Mouse (Mus musculus): ENCODE results near the gene Nkx6-1. TPM values are rescaled to one million over a fixed set of nuclear protein-coding genes. Genes with fewer than 3 reads are reported as not detected.

Nkx6-1 gene
- polyA plus RNA-seq (2017; shearing (Covaris generic)), result not detected

DNA sequence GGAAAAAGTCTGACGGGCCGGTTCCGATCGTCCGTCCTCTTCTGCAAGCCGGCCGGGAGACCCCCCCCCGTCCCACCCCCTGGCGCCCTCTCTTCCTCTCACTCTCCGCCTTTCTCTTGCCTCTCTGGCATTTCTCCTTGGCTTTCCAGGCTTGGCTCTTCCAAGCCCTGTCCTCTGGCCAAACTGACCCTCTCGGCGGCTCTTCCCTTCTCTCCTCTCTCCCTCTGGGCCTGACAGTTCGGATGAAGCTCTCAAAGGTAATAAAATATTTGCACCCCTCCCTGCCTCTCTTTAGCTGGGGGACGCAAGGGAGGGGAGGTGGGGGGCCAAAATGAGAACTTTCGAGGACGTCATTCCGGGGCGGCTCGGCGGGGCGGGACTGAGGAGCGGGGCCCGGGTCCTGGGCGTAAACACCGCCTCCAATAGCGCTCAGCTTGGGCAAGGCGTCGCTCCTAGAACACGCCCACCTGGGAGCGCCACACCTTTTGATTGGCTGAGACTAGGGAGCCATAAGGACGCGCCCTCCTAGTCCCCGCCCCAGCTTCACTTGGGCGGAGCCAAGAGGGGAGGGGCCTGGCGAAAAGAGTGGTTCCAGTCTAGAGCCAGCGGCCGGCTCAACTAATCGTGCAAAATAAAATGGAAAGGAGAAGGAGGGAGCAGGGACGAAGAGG lies at the start of gene Nkx6-1:
TSS of gene Nkx6-1 (minus strand) at position 52 of the 671 bp plus-strand sequence.
- ATAC-seq, result no peak

DNA sequence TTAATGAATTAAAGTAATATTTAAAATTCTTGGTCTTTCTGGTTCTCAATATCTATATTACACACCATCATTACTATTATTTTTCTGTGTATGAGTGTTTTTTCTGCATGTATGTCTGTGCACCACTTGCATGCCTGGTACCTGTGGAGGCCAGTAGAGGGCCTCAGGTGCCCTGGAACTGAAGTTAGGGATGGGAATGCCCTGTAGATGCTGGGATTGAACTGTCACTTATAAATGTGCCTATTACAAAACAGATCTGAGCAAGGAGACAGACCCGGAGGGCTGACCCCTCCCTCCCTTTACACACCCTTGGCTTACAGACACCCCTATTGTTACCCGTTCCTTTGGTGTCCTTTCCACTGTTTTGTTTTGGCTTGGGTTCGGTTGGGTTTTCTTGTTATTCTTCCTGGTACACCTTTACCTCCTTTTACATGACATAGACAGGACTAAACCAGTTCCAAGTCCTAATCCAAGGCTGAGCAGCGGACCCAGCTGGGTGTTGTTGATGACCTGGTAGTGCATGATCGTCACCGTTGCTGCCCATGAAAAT lies 48.3 kb upstream of the Nkx6-1 start:
- ATAC-seq, result no peak

DNA sequence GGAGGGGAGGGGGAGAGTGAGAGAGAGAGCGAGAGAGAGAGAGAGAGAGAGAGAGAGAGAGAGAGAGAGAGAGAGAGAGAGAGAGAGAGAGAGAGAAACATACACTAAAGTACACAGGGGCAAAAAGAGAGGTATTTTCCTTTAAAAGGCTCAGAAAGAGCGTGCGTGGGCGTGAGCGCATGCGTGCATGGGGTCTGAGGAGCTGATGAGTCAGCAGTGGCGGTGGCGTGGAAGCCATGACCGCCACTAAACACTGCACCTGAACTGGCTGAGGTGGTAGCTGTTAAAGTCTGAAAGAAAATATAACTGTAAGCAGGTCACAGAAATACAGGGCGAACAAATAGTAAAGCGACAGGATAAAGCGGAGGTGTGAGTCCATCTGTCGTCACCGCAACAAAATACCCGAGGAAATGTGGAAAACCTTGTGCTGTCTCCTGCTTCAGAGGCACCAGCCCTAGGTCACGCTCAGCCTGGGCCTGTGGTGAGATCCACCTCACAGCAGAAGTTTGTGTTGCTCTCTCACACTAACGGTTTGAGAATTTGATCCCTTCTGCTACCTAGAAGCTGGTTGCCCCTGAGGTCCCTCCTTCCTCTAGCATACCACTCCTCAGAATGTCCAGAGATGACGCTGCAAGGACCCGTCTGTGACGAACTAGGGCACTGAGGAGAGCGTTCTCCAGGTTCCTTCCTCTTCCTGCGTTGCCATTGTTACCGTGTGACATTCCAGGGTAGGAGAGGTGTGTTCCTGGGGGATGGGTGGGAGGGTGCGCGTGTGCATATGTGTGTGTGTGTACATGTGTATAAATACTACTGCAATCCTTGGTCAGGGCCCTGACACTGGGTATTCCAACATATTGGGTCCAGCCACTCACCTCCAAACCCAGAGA lies 38.8 kb upstream of the Nkx6-1 start:
- ATAC-seq, result no peak

DNA sequence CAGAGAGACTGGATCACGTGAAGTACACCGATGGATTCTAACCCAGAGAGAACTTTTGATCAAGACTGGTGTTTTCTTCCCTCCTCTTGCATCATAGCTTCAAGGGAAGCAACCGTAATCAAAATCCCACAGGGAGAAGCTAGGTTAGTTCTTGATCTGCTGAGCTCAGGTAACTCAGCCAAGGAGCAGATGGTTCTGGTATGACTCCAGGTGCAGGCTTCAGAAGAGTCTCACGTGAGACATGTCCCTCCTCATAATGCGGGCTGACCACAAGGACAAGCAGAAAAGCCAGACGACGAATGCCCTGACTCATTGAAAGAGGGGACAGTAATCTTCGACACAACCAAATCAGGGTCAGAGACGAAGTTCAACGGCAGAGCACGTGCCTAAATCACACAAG lies 37.8 kb upstream of the Nkx6-1 start:
- no peak for ATAC-seq

DNA sequence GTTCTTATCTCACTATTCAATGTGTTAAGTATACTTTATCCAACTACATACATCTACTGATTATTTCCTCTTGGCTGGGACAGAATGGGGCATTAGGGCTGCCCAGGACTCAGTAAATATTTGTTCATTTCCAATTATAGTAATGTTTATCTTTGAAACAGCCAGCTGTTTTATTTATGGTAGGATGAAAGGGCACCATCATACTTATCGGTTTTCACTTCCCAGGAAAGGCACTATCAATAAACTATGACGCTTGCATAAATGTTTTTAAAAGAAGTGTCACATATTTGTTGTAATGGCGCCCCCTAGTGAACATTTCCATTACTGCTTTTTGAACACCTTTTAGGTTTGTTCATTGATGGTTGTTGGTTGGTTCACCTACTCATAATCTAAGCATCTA lies 35.8 kb upstream of the Nkx6-1 start:
- no peak for ATAC-seq

DNA sequence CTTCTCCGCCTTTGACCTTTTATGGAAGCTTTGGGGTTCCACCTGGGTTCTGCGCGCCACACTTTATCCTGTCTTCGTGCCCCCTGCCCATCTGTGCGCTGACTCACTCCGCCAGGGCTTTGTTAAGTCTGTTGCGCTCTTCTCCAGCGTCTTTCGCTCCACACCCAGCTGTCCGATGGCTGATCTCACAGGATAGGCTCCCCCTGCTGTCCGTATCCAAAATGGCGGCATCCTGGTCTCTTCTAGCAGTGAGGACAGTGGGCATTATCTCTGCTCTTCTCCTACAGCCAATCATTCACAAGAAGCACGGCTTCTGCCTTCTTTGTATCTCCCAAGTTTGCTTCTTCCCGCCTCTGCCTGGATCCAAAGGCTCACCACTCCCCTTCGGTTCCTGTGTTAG lies 23.8 kb upstream of the Nkx6-1 start:
- no peak for ATAC-seq

DNA sequence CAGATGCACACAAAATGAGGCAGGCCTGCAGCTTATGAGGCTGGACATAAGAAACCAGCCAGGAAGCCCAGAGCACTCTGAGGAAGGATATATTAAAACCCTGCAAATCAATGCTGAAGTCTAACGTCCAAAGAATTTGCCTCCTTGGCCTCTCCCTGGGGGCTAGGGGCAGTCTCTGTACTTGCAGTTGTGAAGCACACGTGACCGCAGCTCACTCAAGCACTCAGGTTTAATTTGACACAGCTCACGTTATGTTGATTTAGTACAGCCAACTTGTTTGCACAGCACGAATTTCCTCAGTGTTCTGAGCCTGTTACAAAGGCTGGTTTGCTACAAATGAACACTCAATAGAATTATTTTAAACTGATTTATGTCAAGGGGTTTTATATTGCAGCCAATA lies 18.5 kb upstream of the Nkx6-1 start:
- no peak for ATAC-seq

DNA sequence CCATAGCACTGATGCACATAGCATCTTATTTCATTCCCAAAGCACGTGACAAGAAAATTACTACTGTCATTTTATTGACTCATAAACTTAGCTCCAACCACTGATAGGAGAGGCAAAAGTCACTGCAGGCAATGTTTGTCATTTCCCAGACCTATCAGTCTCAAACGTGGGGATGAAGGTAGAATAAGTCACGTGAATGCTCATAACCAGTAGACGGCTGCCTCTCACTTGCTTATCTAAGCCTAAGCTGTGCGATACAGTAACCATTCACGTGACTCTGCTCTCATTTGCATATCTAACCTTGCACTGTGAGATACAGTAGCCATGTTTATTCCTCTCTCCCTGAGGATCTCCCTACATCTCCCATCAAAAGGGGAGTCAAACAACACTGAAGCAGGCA lies 15.5 kb upstream of the Nkx6-1 start:
- ATAC-seq, result no peak

DNA sequence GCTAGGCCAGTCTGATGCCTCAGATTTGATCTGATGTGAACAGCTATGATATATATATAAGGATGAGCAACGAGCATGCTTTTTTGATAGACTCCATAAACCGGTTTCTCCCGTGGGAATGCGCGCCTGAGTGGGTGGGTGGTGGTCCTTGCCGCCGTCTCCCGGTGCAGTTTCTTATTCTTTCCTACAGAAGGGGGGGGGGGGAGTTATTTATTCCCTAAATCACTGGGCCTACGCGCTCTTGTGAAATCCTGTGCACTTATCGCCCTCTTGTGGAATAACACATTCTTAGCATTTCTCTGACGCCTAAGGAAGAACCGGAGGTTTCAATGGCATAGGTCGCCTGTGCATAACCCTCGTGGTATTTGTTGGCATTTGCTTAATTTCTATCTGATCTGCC lies 4.6 kb upstream of the Nkx6-1 start:
- no peak for ATAC-seq

DNA sequence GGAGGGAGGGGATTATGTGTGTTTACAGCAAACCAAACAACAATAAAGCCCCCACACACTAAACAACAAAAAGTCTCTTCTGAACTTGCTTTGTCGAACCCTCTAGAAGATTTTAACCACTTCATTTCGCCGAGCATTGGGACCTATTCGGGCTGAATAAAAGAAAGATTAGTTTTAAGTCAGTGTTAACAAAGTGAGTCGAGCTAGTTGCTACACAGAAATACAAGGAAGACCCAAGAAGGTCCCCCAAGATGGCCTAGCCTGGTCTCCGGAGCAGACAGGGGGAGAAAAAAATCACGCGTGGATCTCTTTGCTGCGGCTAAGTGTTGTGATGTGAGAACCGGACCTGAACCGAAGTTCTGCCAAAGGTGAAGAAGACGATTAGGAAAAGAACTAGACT lies 3.7 kb upstream of the Nkx6-1 start:
- ATAC-seq, result no peak

DNA sequence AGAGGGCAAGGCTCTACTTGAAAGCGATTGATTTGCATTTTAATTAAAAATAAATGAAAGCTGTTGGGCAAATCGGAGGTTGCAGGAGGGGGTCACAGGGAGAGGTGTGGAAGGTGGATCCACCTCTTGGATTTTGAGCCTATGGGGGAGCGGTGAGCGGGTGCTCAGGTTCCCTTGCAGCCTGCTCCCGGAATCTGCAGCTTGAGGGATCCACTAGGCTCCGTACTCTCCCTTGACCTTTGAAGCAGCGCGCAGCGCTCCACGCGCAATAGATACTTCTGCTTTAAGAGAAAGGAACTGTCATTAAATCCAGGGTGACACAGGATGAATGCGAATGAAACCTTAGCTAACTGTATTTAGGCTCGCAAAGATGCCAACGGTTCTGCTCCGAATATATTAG lies 3.2 kb upstream of the Nkx6-1 start:
- no peak for ATAC-seq

DNA sequence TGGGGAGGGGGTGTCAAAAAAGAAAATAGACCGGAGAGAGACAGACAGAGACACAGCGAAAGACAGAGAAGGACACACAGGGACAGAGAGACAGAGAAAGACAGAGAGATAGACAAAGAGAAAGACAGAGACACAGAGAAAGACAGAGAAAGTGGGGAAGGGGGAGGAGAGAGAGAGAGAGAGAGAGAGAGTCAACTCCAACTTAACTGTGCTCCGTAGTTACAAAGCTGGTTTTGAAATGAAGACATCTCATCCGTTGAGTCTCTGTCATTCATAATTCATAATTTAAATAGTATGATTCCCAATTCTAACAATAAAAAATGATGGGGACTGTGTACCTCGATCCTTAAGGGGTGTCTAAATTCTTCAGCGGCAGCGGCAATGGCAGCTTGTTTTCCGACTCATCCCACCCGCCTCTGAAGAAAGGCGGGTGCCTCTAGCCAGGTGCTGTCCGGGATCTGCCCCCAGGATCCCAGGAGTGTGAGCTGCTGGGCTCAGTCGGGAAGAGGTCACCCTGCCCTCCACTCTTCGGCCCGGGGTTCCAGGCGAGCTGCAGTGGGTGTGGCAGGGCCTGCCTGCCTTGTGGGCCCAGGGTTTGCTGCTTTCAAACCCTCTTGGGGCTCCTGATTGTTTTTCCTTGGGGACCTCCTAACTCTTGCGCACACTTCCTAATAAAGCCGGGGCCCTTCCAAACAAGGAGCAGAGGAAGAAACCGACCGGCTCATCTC lies 2.6 kb upstream of the Nkx6-1 start:
- ATAC-seq, result no peak

DNA sequence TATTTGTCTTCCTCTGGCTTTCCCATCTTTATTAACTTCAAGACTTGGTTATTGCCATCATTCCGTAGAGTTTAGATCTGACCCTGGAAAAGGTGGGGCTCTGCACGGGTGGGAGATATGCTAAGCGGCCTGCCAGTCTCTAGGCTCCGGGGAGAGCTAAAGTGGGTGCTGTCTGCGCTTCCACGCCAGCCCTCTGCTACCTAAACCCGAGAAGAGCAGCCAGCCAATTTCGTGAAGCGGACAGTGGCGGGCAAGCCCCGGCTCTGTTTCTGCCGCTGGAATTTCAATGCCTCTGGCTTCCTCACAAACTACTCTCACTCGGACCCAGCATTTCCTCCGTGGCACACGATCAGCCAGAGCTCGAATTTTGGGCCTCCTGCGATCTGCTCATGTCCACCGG lies 1.9 kb upstream of the Nkx6-1 start:
- ATAC-seq, result no peak

DNA sequence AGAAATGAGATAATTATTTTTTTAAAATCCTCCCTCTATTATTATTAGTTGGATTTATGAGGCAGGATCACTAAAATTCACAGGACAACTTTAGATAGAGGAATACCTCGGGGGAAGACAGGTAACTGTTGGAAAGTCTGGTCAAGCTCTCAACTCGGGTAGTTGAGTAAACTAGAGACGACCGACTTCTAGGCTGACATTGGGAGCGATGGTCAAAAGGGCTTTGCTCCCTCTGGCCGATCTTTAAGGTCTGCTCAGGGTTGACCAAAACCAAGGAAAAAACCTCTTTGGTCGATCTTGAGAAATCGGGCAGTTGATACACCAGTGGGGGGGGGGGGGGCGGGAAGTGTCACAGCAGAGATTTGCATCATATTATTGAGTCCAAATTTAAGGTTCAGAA lies 1.3 kb upstream of the Nkx6-1 start:
- no peak for ATAC-seq

DNA sequence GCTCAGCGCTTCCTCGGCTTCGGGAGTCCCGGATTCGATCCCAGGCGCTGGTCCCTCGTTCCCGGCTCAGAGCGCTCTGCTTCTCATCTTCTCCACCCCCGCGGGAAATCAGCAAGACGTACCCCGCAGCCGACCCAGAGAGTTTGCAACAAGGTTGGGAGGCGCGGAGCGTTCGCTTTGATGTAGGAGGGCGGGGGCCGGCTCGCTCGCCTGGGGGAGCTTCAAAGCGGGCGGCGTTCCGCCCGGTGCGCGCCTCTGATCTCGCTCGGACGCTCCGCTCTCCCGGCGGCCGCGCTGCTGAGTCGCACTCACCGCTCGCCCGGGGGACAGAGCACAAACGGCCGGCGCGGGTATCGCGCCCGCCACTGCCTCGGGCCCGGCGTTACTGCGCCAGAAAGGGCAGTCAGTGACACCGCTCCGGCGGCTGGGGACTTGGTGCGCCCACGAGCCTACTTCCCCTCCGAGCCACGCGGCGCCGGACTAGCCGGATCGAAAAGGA lies 324 bp downstream of the Nkx6-1 start:
- no peak for ATAC-seq

DNA sequence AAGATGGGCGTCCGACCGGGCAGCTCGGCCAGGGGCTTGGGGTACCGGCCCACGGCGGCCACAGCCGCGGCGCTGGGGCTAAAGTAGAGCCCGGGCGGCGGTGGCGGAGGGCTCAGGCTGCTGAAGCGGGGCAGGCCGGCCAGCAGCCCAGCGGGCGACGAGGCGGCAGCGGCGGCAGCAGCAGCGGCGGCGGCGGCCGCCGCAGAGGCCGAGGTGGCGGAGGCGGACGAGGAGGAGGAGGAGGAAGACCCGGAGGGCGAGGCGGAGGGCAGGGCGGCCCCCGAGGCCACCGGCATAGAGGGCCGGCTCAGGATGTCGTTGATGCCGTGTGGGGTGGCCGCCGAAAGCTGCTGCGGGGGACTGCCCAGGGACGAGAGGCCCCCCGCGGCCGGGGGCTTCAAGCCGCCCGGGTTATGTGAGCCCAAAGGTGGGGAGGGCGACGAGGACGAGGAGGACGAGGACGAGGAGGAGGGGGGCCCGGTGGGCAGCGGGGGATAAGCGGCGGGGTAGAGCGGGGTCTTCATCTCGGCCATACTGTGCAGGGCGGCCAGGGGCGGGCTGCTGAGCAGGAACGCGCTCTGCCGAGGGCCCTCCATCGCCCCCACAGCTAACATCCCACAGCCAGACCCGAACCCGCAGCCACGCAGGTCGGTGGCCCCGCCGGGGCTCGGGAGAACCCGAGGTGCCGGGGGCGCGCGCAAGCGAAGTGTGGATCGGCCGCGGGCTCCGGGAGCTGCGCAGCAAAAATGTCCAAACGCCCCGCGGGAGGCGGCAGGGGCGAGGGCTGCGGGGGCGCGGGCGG lies 974 bp downstream of the Nkx6-1 start:
- no peak for ATAC-seq

DNA sequence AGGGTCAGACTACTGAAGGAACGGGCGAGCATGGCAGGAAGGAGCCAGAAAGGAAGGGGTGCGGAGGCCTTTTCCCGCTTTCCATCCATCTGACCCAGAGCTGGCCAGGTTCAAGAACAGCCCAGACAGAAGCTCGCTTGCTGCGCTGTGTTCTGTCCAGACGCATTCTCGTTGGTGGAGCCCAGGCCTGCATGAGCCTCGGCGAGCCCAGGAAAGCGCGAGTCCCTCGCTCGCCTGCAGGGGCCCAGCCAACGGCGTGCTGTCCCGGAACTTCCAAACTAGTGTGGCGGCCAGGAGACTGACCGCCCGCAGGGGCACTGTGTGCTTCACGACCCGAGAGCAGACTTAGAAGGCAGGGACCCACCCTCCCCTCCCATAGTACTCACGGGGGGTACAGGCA lies 1.6 kb downstream of the Nkx6-1 start:
- ATAC-seq, result no peak

DNA sequence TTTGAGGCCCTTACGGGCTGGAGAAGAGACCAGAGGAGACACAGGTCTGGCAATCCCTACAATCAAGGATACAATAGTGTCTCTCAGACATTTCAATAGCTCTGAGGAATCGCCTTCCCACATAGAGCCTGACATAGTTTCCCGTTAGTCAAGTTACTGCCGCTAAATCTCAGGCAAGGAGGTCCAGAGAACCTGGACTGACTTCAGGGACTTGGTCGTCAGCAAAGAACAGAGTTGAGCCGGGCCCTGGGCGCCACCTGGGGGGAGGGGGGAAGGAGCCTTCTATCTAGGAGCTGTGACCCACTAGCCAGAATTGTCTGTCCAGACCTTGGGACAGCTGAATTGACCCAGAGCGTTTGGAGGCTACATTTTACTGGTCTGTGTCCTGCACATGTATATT lies 2.3 kb downstream of the Nkx6-1 start:
- no peak for ATAC-seq

DNA sequence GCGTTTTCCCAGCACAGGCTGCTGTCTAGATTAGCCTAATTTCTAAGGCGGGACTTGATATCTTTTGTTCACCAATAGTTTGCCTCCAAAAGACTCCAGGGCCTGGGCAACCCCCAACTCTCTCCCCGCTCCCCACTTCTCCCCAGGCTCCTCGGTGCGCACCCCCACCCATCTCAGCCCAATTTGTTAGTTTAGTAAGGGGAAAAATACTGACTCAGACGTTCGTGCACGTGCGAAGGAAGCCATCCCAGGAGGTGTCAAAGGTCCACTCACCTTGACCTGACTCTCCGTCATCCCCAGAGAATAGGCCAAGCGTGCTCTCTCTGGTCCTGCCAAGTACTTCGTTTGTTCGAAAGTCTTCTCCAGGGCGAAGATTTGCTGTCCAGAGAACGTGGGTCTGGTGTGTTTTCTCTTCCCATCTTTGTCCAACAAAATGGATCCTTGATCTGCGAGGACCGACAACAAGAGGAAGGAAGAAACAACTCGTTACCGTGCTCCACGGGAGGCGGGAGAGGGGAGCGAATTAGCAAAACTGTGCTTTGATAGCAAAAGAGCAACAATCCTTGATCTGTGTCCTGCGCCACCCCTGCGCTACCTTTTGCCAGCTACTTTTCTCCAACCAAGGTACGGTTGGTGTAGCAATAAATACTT lies 3.1 kb downstream of the Nkx6-1 start:
- no peak for ATAC-seq

DNA sequence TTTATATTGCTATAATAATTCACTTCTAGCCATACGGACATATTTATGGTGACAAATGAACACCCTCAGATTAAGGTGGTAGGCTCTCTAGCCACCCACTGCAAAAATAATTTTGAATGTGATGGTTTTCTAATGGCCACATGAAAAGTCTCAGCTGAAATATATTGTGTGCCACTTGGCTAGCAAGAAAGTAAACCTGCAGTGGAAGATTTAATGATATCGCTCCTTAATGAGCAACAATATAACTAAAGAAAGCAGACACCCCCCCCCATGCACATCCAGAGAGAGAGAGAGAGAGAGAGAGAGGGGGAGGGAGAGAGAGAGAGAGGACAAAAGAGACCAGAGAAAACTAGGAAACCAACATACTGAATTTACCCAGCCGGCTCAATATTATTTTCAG lies 4.1 kb downstream of the Nkx6-1 start:
- ATAC-seq, result no peak

DNA sequence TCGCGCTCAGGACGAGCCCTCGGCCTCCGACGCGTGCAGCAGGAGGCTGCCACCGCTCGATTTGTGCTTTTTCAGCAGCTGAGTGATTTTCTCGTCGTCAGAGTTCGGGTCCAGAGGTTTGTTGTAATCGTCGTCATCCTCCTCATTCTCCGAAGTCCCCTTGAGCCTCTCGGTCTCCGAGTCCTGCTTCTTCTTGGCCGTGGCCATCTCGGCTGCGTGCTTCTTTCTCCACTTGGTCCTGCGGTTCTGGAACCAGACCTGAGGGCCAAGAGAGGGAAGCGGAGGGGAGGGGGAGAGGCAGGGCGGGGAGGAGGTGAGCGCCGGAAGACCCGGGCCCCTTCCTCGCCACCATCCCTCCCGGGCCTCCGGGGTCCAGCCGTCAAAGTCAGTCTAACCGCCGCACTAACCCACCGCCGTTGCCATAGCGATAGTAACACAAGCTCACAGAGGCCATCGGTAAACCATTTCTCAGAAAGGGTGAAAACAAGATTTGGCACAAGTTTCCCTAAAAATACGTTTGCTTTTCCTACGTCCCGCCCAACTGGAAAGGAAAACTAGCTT lies 5.3 kb downstream of the Nkx6-1 start:
- no peak for ATAC-seq

DNA sequence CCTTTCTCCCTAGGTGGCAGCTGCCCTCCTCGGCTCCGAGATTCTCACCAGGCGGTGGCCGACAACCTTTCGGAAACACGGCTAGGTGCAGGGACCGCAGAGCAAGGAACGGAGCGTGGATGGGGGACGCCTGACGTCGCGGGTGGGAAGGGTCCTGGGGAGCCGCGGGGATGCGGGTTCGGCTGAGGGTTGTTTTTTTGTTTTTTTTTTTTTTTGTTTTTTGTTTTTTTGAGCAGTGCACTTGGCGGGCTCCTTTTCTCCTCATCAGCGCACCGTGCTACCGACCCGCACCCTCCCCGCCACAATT lies 5.9 kb downstream of the Nkx6-1 start:
- ATAC-seq, result no peak

All from inflammation-experienced regulatory T-cells, adult 6 months (primary cell).